Mouse (Mus musculus): ENCODE measurements around the gene Tmprss6. TPM values are rescaled to one million over a fixed set of nuclear protein-coding genes. Genes with fewer than 3 reads are reported as not detected.

Gene Tmprss6
- not detected for polyA plus RNA-seq (2017; shearing (Covaris generic))

GRCm38 (mm10) chr15:78468379-78468937 lies at the start of gene Tmprss6:
Tmprss6 (minus strand) TSS chr15:78468634.

GRCm38 (mm10) chr15:78494968-78495406 lies 26.6 kb upstream of the Tmprss6 start, which contains the start of gene Il2rb:
Il2rb (minus strand) TSS chr15:78495271.

GRCm38 (mm10) chr15:78428391-78429138 lies 39.9 kb downstream of the Tmprss6 start, which contains the start of gene Kctd17:
Kctd17 (plus strand) TSS chr15:78428564.

GRCm38 (mm10) chr15:78406293-78406934 lies 62.0 kb downstream of the Tmprss6 start, which contains the start of gene Mpst:
Mpst (plus strand) TSS chr15:78406416.

GRCm38 (mm10) chr15:78405517-78406211 lies 62.8 kb downstream of the Tmprss6 start, which contains the start of gene Tst:
Tst (minus strand) TSS chr15:78405907.

GRCm38 (mm10) chr15:78395478-78395962 lies 72.9 kb downstream of the Tmprss6 start, which contains the start of gene Tex33:
Tex33 (minus strand) TSS chr15:78395912.

Other genes with a start within 250 kb of the Tmprss6 start
- gene Ncf4, start 223.8 kb downstream of the Tmprss6 start, polyA plus RNA-seq (2017; shearing (Covaris generic)): 254 TPM
- 0.27 TPM for gene Csf2rb2, start 162.9 kb downstream of the Tmprss6 start, polyA plus RNA-seq (2017; shearing (Covaris generic))
- gene Csf2rb, start 142.9 kb downstream of the Tmprss6 start, polyA plus RNA-seq (2017; shearing (Covaris generic)): 0.24 TPM
- gene Tex33, start 72.7 kb downstream of the Tmprss6 start, polyA plus RNA-seq (2017; shearing (Covaris generic)): not detected
- 0.67 TPM for gene Tst, start 62.7 kb downstream of the Tmprss6 start, polyA plus RNA-seq (2017; shearing (Covaris generic))
- 7.3 TPM for gene Mpst, start 62.2 kb downstream of the Tmprss6 start, polyA plus RNA-seq (2017; shearing (Covaris generic))
- 32.7 TPM for gene Kctd17, start 40.1 kb downstream of the Tmprss6 start, polyA plus RNA-seq (2017; shearing (Covaris generic))
- 1,212 TPM for gene Il2rb, start 26.6 kb upstream of the Tmprss6 start, polyA plus RNA-seq (2017; shearing (Covaris generic))
- 10.2 TPM for gene C1qtnf6, start 62.8 kb upstream of the Tmprss6 start, polyA plus RNA-seq (2017; shearing (Covaris generic))
- gene Sstr3, start 76.1 kb upstream of the Tmprss6 start, polyA plus RNA-seq (2017; shearing (Covaris generic)): not detected
- gene Rac2, start 104.1 kb upstream of the Tmprss6 start, polyA plus RNA-seq (2017; shearing (Covaris generic)): 3,417 TPM
- 484 TPM for gene Cyth4, start 128.4 kb upstream of the Tmprss6 start, polyA plus RNA-seq (2017; shearing (Covaris generic))